Mouse (Mus musculus) left cerebral cortex, postnatal 14 days (tissue): ENCODE measurements around the gene Fen1. TPM values are rescaled to one million over a fixed set of nuclear protein-coding genes. Genes with fewer than 3 reads are reported as not detected.
"Not testable (repeated sequence)": the region's sequence is repeated elsewhere in the genome, so short reads cannot be mapped to it uniquely, and the experiment has no call there.

Experiments used
- DNase-seq, 2 experiments: peaks; one replicate each; pipeline ENCODE4 v3.0.0; 2021 to 2022; ENCODE audit warnings: low spot score in 2 of 2, mixed read lengths in 1 of 2
- intact Hi-C: fragments of 180-260 bp; cut with DNase I; formaldehyde crosslinking; loops from one replicate; pipeline ENCODE4 v1.15.1; 2025
- microRNA-seq, 2 experiments: library from miRNA; unstranded; fragments of <30 nt; microRNA quantifications; one replicate each; pipeline ENCODE4 v1.2.0; 2022
- total RNA-seq, 2 experiments: library from RNA; stranded (reverse); gene quantifications; 2 replicates each; pipeline ENCODE4 v1.2.3; 2021

The Fen1 gene
- total RNA-seq, 2 experiments from 2014 or later = 7.3 to 9.2 TPM

GRCm38 (mm10) chr19:10165928-10166327, 38.0 kb downstream of the Fen1 start:
- intact Hi-C loops, DNase-seq: not testable (repeated sequence)

- DNase-seq = no peak
- intact Hi-C loops = no loop called here
Observed at GRCm38 (mm10) chr19:10163896-10164295, 40.1 kb downstream of the Fen1 start.

- intact Hi-C loops = no loop called here
- no peak for DNase-seq
Observed at GRCm38 (mm10) chr19:10157725-10158124, 46.2 kb downstream of the Fen1 start.

- intact Hi-C loops = no loop called here
- DNase-seq = no peak
Observed at GRCm38 (mm10) chr19:10149189-10149588, 54.8 kb downstream of the Fen1 start.

Small RNA genes lying within 50 kb of the gene (microRNA-seq; reads per million reads assigned to microRNA genes)
- gene Mir6993 = 0.53 to 1.3 reads per million in 2 experiments

Other genes starting within 250 kb of the Fen1 start
- gene Fth1, start 223.6 kb downstream of the Fen1 start, total RNA-seq = 1,000 to 10,000 TPM; 1,766 to 1,778 TPM
- 1 to 10 TPM; 1.1 to 2.1 TPM for gene Best1, start 202.5 kb downstream of the Fen1 start, total RNA-seq
- 10 to 100 TPM in 1 of 2 experiments, 1 to 10 TPM in 1; 8.9 to 10.4 TPM for gene Rab3il1, start 202.5 kb downstream of the Fen1 start, total RNA-seq
- 10 to 100 TPM; 35.0 to 36.6 TPM for gene Fads3, start 162.6 kb downstream of the Fen1 start, total RNA-seq
- 100 to 1,000 TPM; 175 to 191 TPM for gene Fads2, start 102.4 kb downstream of the Fen1 start, total RNA-seq
- 100 to 1,000 TPM; 155 to 165 TPM for gene Fads1, start 21.3 kb downstream of the Fen1 start, total RNA-seq
- 10 to 100 TPM; 84.1 to 88.2 TPM for gene Tmem258, start 155 bp downstream of the Fen1 start, total RNA-seq
- gene Myrf, start 36.6 kb upstream of the Fen1 start, total RNA-seq = 10 to 100 TPM in 1 of 2 experiments, 1 to 10 TPM in 1; 9.9 to 16.0 TPM
- gene Dagla, start 100.7 kb upstream of the Fen1 start, total RNA-seq = 10 to 100 TPM; 84.2 to 85.4 TPM
- gene Syt7, start 184.9 kb upstream of the Fen1 start, total RNA-seq = 100 to 1,000 TPM; 279 to 314 TPM